Mouse (Mus musculus) testis, adult 2 months (tissue): ENCODE results near the gene Sec31b.

ENCODE experiments used
- CTCF ChIP-seq: fragments of 200-500 bp; IDR thresholded peaks from 2 replicates; pipeline ENCODE4 v1.5.1; 2012; ENCODE audit warnings: low read depth, mild to moderate bottlenecking, inconsistent platforms, low read length, moderate library complexity; ENCODE audit not compliant: control insufficient read depth, insufficient read depth, insufficient replicate concordance
- POLR2A ChIP-seq: fragments of 200-500 bp; IDR thresholded peaks from 2 replicates; pipeline ENCODE4 v1.6.1; 2012; ENCODE audit warnings: low read depth, mild to moderate bottlenecking, inconsistent platforms, low read length, moderate library complexity; ENCODE audit not compliant: control insufficient read depth

DNA sequence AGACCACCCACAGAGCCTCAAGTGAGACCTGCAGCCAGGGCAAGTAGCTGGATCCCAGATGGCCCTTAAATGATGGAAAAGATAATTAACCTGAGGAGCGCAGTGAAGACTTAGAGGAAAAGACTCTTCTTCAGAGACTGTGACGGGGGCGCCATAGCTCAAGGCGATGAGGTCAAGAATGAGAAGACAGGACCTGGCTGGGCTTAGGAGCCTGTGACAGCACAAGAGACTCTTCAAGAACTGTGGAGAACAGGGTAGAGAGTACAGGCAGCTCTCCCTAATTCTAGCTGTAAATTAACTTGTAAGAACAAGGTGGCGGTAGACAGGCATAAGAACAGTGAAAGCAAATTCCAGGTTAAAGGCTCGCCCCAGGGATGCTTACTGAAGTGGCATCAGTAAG lies 43.7 kb downstream of the Sec31b start:
- TF ChIP-seq POLR2A, result no peak
- no peak for TF ChIP-seq CTCF
